In the genomic region with DNA sequence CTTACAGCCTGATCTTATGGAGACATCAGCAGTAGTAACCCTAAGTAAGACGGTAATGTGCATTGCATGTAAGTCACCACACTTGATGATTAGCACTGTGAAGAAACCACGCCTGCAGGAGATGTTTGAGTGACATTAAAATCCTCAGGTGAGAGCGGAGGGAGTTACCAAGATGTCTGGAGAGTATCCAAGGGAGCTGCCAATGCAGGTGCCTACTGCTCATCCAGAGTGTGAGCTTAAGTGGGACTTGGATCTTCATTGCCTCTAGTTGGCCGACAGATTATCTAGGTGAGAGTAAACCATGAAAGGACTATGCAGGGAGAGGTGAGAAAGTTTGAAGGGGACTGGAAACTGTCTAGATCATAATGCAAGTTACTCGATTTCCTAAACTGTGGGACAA, we compare ENCODE assay signal across 29 mouse cellular contexts.
"Had no signal": no experiment of that assay in that cellular context is flagged by ENCODE, and none has a peak within 500 bp of the region (broad histone marks: within the 10 kb centered on the region; RNA-seq: fewer than 3 reads in every experiment).

No protein-coding gene starts in this region.

- H3K4me1 ChIP-seq: embryonic facial prominence, embryonic 10.5 days; embryonic facial prominence, embryonic 12.5 days; forebrain, embryonic 10.5 days; forebrain, embryonic 15.5 days; heart, embryonic 10.5 days had no signal

- H3K9me3 ChIP-seq: embryonic facial prominence, embryonic 10.5 days; embryonic facial prominence, embryonic 12.5 days; embryonic facial prominence, embryonic 13.5 days; embryonic facial prominence, embryonic 15.5 days; forebrain, embryonic 10.5 days; forebrain, embryonic 12.5 days; forebrain, embryonic 13.5 days; forebrain, embryonic 15.5 days; heart, embryonic 10.5 days had no signal

- H3K27ac ChIP-seq: embryonic facial prominence, embryonic 10.5 days; embryonic facial prominence, embryonic 12.5 days; embryonic facial prominence, embryonic 13.5 days; embryonic facial prominence, embryonic 15.5 days; forebrain, embryonic 10.5 days; forebrain, embryonic 12.5 days; forebrain, embryonic 13.5 days; forebrain, embryonic 15.5 days; gastrocnemius, adult 2 months; heart, adult 2 months; heart, embryonic 10.5 days had no signal

- H3K9ac ChIP-seq: embryonic facial prominence, embryonic 12.5 days; embryonic facial prominence, embryonic 13.5 days; embryonic facial prominence, embryonic 15.5 days; forebrain, embryonic 12.5 days; forebrain, embryonic 13.5 days; forebrain, embryonic 15.5 days; forebrain, postnatal 0 days had no signal

- ATAC-seq: forebrain, embryonic 13.5 days; forebrain, embryonic 14.5 days; forebrain, embryonic 15.5 days; forebrain, embryonic 16.5 days; forebrain, postnatal 0 days had no signal

- H3K27me3 ChIP-seq: embryonic facial prominence, embryonic 12.5 days; embryonic facial prominence, embryonic 13.5 days; embryonic facial prominence, embryonic 15.5 days; forebrain, embryonic 12.5 days; forebrain, embryonic 13.5 days; forebrain, embryonic 15.5 days had no signal

- H3K4me3 ChIP-seq: embryonic facial prominence, embryonic 10.5 days; embryonic facial prominence, embryonic 12.5 days; embryonic facial prominence, embryonic 13.5 days; embryonic facial prominence, embryonic 15.5 days; erythroblast, embryonic 14.5 days; forebrain, embryonic 10.5 days; forebrain, embryonic 12.5 days; forebrain, embryonic 13.5 days; forebrain, embryonic 15.5 days; gastrocnemius, adult 2 months; heart, adult 2 months; heart, embryonic 10.5 days had no signal

- H3K4me2 ChIP-seq: embryonic facial prominence, embryonic 12.5 days; embryonic facial prominence, embryonic 13.5 days; embryonic facial prominence, embryonic 15.5 days; forebrain, embryonic 12.5 days; forebrain, embryonic 13.5 days; forebrain, embryonic 15.5 days had no signal

- DNase-seq: cerebellum, adult 2 months; cerebellum, adult 8-10 months; cerebellum, adult 9-10 months; cerebellum, adult 9-11 months; cerebellum, postnatal 10 days; cerebellum, postnatal 14 days; cerebellum, postnatal 25 days; cerebellum, postnatal 36 days; embryo, embryonic 11 days; forebrain, postnatal 0 days; gastrocnemius, adult 2 months; gastrocnemius, postnatal 10 days; gastrocnemius, postnatal 14 days; gastrocnemius, postnatal 25 days; gastrocnemius, postnatal 36 days; heart, adult 18-20 months; heart, adult 2 months had no signal
